Comparison of ENCODE assay signal across 20 mouse cellular contexts in the genomic region with DNA sequence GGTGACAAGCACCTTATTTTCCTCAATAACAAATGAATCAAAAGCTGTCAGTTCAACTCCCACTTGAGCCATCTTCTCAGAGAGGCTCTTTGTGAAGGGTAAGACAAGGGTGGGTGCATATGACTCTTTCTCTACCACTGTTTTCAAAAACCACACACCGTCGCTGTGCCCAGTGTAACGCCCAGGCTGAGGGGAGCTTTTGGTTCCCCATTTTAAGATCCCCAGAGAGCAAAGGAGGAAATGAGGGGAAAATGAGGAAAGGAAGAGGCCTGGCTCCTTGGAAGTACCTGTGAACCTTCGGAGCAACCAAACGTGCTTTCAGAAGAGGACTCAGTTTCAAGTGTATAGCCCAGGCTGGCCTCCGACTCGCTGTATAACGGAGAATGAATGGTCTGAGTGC. TPM values are rescaled to one million over a fixed set of nuclear protein-coding genes. Genes with fewer than 3 reads are reported as not detected.
"Had no signal": no experiment of that assay in that cellular context is flagged by ENCODE, and none has a peak within 500 bp of the region (broad histone marks: within the 10 kb centered on the region; RNA-seq: fewer than 3 reads in every experiment).

No protein-coding gene starts in this region.

- DNase-seq: kidney, adult 2 months; kidney, postnatal 14 days; kidney, postnatal 4 days; layer of hippocampus, adult 9-11 months; layer of hippocampus, postnatal 36 days; liver, embryonic 13.5 days; lung, adult 2 months; lung, postnatal 14 days; lung, postnatal 4 days; thymus, adult 18-20 months; thymus, postnatal 4 days had no signal

- ATAC-seq: intestine, postnatal 0 days; midbrain, embryonic 13.5 days; midbrain, embryonic 16.5 days had no signal

- H3K27me3 ChIP-seq: kidney, embryonic 15.5 days; liver, embryonic 13.5 days; midbrain, embryonic 13.5 days; neural tube, embryonic 13.5 days had no signal

- H3K36me3 ChIP-seq: kidney, embryonic 15.5 days; liver, embryonic 13.5 days; midbrain, embryonic 10.5 days; midbrain, embryonic 13.5 days; neural tube, embryonic 13.5 days had no signal

RNA-seq across cellular contexts. Expression of gene Tubb1, which starts 59.3 kb away (rescaled TPM):
- total RNA-seq: layer of hippocampus, adult 2 months; layer of hippocampus, postnatal 36 days; left cerebral cortex, adult 2 months; left cerebral cortex, postnatal 10 days had no signal
